Mouse (Mus musculus) testis, adult 2 months (tissue): ENCODE data around the gene Zfp740.

Experiments
- CTCF ChIP-seq: fragments of 200-500 bp; IDR thresholded peaks from 2 replicates; pipeline ENCODE4 v1.5.1; 2012; ENCODE audit warnings: low read depth, mild to moderate bottlenecking, inconsistent platforms, low read length, moderate library complexity; ENCODE audit not compliant: control insufficient read depth, insufficient read depth, insufficient replicate concordance
- POLR2A ChIP-seq: fragments of 200-500 bp; IDR thresholded peaks from 2 replicates; pipeline ENCODE4 v1.6.1; 2012; ENCODE audit warnings: low read depth, mild to moderate bottlenecking, inconsistent platforms, low read length, moderate library complexity; ENCODE audit not compliant: control insufficient read depth

DNA sequence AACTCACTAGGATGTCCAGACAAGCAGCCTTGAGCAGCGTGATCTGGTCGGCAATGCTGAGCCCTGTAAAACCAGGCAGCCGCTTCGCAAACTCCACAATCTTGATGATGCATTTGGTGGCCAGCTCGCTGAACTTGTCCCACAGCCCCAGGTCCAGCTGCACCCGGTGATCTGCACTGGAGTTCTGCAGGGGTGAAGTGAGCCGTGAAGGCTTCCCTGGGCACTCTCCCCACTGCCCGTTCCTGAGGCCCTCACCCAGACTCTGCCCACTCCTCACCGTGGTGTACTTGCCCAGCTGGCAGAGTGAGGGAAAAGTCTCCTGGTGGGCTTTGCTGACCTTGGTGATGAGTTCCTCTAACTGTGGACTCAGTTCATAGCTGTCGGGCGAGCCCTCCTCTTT is 36.8 kb downstream of the Zfp740 start:
- no peak for TF ChIP-seq CTCF
- TF ChIP-seq POLR2A, result no peak
